Mouse (Mus musculus) lung, postnatal 4 days (tissue): ENCODE measurements around the gene Kirrel3.
A peak's percentile ranks its signal among the peaks of the same experiment; 100 is the strongest.

Source experiments
- DNase-seq, 2 experiments: peaks; one replicate each; pipeline ENCODE4 v3.0.0; 2021

Gene Kirrel3

DNA sequence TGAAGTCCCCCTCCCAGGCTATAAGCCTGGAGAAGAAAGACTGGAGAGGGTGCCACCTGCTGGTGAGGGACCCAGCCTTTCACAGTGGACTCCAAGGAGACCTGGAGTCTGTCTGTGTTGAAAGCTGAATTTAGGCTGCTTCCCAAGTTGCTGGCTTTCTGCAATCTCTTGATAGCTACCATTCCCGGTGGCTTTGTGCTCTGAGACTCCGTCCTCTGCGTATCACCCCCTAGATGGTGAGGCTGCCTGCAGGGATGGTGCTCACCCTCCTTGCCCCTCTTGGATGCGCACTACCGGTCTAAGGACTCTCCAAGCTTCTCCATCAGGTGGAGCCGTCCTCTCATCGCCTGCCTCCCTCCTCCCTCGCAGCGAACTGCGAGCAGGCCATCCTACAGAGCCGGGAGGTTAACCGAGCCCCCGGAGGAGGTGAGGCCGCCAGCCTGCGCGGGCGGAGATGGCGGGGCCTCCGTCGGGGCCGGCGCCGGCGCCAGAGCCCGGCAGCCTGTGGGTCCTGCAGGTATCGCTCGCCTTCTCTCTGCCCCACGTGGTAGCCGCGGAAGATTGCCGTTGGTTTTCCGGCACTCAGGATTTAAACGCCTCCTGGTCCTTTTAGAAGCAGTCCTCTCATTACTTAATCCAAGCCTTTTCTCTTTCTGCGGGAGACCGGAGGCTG lies at the start of gene Kirrel3:
Gene Kirrel3 (plus strand): TSS at position 136 of the 673 bp plus-strand sequence.
- DNase-seq: peak; percentile 43 to 58

DNA sequence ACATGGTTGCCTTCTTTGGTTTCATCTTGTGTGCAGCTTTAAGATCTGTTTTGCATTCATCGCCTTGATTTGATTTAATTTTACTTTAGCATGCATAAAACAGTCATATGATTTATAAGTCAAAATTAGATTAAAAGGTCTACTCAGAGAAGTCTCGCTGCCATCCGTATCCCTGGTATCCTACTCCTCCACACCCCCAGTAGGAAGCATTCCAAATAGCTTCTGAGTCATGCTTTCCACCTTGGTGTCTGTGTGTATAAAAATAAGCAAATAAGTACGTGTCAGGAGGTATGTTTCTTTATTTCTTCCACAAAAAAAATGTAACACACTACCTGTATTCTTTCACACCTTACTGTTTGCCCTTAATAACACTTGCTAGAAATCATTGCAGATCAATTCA lies 45.0 kb upstream of the Kirrel3 start:
- DNase-seq: no peak

DNA sequence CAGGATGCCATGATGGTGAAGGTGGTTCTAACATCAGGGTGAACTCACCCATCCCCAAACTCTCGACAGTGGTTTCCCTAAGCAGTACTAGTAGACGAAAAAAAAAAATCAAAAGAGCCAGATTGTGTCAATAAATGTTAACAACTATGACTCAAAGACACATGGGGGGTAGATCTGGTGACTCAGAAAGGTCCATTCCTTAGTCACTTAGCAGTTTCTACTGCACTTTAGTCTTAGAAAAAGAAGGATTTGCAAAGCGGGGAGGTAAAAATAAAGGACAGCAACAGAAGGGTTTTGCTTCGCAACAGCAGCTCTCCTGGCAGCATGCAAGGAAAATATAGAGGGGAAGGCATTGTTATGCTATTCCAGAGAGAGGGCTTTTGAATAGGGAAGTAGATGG lies 41.7 kb upstream of the Kirrel3 start:
- DNase-seq: no peak

DNA sequence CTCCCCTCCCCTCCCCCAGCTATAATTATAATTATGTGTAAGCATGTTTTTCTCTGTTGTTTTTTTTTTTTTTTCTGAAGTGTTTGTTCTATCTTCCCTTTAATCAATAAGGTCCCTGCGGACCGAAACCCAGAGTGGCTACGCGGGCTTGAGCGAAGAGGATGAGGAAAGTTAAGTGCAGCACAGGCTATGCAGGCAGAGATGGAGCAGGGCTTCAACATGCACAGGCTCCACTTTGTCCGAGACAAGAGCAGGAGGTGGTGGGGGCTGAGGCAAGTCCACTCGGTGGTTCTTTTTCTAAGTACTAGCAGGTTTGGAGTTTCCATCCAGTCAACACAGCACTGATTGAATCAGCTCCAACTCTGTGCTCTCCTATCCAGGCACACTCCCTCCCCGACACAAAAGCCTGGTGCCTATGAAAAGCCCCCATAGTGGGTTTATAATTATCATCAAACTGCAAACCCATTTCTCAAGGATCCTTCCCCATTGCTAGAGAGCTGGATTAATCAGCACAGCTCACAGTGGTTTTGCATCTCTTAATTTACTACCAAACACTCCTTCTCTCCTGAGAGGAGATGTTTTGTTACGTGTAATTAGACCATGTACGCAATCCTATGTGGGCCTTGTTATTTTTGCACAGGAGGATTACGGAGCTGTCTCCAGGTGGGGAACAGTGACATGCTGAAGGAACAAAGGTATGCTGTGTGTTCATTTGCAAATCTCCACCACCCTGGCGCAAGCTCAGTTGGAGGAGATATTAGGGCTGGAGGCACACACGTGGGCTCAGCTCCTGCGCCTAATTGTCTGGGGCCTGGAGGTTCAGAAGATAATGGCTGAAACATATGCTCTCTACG lies 39.0 kb upstream of the Kirrel3 start:
- no peak for DNase-seq

DNA sequence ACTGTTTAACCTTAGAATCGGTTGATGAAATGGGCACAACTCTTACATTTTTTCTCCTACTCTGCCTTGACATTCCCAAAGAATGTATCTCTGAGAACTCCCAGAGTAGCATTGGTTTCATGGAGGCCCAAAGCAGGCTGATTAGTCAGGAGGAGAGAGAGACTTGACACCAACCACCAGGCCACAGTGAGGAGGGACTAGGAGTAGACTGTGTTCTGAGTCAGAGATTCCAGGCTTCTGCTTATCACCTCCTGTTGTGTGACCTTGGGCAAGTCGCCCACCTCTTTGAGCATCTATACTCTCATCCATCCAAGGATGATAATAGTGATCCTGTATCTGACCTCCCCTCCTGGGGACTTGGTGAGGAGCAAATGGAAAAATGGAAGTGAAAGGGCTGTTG lies 38.0 kb upstream of the Kirrel3 start:
- DNase-seq: no peak

DNA sequence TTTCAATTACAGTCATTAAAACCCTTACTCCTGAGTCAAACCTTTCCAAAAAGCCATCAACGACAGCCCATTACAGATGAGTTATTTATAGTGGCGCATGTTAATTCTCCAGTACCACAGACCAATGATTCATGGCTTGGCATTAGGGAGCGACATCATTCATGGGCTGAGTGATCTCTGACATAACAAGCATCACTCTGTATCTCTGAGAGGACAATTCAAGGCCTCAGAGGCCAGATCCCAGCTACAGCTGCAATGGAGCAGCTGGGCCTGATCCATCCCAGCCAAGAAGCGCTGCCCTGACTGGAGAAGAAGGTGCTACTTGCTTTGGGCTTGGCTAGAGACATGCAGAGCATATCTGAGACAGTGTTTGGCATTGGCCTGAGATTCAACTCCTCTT lies 37.2 kb upstream of the Kirrel3 start:
- peak in 1 of 2 experiments; percentile 31 for DNase-seq

DNA sequence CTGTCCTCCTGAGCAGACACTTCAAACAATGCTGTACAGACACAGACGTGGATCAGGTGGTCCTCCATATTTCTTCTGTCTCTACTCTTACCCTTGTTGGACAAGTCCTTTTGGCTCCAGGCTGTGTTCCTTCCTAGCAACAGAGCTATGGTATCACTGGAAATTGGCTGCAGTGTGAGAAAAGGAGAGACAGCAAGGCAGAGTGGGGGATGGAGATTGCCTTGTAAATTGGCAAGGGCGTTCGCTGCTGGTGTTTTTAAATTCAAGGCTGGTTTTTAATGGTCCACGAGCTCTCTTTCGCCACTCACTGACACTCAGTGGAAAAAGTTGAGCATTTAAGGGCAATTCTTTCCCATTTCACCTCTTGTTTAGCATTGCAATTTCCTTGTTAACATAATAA lies 27.5 kb upstream of the Kirrel3 start:
- DNase-seq: no peak

DNA sequence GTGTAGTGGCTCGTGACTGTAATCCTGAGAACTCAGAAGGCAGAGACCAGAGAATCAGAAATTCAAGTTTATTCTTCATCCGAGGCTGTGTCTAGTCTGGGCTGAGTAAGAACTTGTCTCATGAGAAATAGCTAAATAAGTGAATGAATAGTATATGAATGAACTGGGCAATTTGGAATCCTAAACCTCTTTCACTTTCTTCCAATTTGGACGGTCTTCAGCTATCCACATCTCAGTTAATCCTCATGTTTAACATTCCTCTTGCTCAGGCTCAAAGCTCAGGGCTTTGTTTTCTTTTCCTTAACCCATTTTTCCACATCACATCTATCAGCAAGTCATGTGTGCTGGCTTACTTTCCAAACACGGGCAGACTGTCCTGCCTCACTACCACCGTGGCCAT lies 25.7 kb upstream of the Kirrel3 start:
- DNase-seq: no peak

DNA sequence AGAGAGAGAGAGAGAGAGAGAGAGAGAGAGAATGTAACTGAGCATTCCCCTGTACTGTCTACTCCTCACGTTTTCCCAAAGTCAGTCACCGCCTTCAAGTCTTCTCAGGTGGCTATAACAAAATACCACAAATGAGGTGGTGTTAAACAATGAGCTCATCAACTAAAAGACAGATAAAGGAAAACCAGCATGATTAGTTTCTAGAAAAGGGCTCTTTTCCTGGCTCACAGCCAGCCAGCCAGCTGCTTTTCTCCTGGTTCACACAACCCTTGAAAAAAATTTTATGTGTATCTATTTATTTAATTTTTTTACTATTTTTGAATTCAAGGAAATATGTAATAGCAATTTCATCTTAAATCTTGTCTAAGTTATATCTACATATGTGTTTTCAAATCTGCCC lies 22.0 kb upstream of the Kirrel3 start:
- no peak for DNase-seq

DNA sequence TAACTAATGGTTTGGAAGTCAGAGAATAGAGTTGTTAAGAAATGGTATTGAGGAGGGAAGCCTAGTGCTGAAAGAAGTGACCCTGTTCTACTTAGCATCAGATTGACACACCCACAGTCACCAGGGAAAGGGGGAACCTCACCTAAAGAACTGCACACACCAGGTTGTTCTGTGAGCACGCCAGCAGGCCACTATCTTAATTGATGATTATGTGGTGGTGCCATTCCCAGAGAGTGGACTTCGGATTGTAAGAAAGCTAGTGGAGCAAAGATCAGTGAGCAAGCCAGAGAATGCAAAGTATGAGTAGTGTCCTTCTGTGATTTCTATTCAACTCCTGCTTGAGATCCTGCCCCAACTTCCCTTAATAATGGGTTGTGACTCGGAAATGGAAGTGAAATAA lies 19.6 kb upstream of the Kirrel3 start:
- DNase-seq: no peak

DNA sequence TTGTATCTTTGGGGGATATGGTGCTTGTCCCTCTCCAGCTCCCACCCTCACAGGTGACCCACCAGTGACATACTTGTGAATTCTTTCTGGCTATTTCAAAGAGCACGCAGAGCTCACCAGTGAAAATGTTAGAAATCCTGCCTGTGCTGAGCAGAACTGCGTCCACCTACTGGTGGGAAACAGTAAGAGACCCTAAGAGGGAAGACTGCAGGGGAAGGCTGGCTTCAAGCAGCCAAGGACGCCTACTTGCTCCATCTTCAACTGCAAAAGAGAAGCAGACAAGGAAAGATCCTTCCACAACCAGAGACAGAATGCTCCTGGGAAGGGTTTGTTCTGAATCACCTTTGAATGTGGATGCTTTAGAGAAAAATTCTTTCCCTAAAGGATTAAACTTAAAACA lies 16.5 kb upstream of the Kirrel3 start:
- DNase-seq: no peak

DNA sequence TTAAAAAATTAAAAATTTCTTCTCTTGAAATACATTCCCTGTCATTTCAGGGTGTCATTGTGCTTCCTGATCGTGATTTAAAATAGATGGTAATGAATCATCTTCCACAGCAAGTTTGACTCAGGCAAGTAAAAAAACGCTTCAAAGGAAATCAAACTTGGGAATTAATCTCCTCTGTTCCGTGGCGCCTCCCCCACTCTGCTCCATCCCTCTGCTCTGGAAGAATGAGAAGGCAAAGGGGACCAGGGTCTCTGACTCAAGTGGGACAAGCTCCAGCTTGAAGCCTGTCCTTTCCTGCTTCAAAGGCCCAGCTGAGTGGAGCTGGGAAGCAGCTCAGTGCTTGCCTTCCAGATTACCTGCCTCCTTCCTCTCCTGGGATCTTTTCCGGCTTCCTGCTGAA lies 9.5 kb upstream of the Kirrel3 start:
- no peak for DNase-seq

DNA sequence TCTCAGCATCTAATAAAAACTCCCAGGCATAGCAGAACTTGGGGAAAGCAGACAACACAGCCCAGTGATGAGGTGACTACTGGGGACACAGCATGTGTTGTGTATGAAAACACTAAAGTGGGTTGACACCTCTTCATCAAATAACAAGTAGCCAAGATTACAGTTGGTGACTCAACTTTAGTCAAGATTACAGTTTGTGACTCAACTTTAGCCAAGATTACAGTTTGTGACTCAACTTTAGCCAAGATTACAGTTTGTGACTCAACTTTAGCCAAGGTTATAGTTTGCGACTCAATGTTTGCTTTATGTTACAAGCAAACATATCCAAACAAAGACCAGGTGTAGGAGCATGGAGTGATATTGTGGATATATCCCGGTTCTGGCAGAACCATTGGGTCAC lies 7.2 kb upstream of the Kirrel3 start:
- no peak for DNase-seq

DNA sequence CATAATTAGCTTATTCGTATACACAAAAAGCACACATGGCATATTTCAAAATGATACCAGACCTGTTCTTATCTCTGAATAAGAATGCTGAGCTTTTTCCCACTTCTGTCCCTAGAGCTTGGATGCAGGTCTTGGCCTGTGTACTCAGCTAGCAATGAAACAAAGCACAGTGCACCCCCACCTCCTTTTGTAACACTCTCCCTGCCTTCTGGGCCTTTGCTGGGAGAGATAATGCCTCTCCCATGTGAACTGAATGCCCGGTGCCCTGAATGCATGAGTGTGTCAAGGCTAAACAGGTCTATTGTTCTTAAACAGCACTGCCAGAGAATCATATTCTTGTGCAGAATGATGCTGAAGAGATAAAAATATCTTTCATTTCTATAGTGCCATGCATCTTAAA lies 2.5 kb upstream of the Kirrel3 start:
- no peak for DNase-seq

DNA sequence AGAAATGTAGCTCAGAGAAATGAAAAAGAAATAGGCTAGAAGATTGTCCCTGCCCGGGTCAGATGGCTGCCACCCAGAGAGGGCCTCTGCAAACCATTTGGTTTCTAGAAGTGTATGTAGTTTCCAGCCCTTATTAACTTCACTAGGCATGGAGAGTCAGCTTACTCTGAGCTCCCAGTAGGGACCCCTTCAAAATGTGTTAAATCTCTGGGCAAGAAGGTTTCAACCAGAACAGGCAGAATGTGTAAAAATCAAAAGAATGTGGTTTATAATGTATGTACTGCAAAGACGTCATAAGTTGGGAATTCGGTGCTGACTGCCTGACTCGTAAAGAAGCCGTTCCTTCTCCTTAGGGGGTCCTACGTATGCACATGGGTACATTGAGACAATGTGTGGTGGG lies 1.0 kb upstream of the Kirrel3 start:
- DNase-seq: no peak

DNA sequence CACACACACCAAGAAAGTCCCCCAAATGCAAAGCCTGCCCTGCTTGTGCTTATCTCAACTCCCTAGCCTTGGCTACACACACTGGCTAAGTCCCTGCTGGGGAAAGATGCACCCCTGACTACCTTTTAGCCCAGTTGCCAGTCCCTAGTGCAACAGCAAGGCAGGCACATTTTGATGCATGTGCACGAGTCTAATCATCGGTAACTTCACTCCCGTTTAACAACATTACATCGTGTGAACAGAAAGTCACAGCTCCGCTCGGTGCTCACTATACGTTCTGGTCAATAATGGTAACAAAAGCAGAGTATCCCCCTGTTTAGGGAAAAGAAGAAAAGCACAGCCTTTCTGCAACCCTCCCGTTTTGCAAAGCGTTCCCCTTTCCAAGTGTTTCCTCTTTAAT lies 2.6 kb downstream of the Kirrel3 start:
- no peak for DNase-seq

DNA sequence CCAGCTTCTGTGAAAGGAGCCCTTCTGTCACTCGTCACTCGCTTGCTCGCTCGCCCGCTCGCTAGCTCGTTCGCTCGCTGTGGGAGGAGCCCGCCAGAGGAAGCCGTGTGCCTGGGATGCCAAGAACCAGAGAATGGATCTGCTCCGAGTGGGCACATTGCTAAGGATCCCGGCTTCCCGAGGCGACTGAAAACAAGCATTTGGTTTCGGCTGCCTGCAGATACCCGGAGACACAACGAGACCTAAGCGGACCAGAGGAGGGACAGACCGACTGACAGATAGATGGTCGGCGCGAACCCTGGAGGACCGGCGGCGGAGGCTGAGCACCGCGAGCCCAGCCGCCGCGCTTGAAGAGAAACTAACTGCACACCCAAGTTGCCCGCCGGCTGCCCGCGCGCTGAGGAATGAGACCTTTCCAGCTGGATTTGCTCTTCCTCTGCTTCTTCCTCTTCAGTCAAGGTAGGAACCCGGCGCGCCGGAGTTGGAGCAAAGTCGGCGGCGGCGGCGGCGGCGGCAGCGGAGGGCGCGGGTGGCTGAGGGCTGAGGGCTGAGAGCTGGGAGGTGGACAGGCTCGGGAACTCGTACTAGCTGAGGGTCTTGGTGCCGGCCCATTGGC lies 3.1 kb downstream of the Kirrel3 start:
- DNase-seq: peak; percentile 47 to 48

DNA sequence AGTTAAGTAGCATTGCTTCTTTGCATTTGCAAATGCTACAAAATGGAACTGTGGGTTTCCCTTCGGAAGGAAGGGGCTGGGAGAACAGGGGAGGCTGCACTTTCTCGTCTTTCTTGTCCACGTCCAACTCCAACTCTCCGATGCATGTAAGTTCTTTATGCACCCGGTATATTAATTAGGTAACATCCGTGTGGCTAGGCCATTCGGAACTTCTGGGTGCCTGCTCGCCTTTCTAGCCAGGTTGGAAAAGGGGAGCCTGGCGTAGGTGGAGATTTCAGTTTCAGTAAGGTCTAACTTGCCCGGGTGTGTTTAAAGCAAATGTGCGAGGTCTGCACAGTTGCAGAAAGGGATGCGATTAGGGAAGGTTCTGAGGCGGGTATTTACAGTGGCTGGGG lies 3.6 kb downstream of the Kirrel3 start:
- no peak for DNase-seq

DNA sequence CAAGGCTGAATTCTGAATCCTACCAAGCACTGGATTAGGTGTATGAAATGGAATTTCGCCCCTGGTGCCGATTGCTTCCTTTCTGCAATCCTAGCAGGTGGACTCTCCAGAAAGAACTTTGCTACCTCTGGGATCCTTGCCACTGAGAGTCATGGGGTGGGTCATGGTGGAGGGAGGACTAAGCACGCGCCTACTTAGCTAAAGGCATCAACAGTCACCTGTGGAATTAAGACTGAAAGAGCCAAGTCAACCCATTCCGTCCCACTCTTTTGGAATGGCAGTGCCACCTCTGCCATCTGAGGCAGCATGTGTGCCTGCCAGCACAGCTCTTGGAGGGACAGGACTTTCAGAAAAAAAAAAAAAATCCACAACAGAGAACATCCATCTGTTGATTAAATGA lies 4.1 kb downstream of the Kirrel3 start:
- DNase-seq: no peak

DNA sequence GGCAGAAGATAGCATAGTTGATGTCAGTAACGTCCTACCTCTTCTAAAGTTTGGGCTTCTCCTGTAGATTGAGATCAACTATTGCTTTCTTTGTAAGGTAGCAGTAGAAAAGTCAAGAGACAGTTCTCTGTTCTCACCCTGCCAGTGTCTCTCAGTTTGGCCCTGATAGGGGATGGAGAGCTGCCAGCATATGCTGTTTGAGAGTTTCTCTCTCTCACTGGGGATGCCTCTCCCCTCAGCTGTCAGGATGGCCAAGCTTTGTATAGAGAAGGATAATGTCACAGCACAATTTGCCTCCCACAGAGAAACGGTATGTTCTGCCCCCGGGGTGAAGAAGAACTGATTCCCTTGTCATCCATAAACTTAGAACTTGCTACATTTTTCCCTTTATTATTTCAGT lies 6.4 kb downstream of the Kirrel3 start:
- DNase-seq: no peak

DNA sequence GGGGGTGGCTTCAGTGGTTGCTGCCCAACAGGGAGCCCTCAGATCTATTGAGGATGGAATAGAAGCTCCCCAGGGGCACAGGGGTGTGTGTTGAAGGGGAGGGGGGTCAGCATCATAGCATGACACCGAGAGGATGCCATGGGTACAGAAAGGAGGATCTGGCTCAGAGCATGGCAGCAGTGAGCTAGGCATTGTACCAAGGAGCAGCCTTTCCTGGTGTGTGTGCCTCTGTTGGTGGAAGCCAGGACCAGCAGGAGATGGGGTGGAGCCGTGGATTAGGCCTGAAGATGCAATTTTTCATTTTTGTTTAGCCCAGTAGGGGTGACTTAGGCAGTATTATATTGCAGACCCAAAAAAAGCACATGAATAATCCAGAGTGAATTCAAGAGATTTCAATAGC lies 7.9 kb downstream of the Kirrel3 start:
- DNase-seq: no peak

DNA sequence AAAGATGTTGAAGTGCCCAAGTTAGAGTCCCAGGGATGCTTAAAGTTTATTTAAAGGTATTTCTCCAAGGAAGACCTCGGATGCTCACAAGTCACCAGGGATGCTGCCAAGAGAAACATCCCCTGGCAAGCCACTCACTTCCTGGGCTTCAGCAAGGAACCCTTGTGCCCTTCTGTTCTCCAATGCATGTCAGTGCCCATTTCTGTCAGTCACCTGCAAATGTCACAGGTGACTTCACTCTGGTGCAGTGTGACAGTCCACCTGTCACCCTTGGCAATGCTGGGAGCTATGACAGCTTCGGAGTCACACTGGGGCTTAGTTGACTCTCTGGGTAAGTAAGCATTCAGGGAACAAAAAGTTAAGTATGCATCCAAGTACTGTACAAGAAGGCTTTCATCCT lies 12.4 kb downstream of the Kirrel3 start:
- DNase-seq: no peak

DNA sequence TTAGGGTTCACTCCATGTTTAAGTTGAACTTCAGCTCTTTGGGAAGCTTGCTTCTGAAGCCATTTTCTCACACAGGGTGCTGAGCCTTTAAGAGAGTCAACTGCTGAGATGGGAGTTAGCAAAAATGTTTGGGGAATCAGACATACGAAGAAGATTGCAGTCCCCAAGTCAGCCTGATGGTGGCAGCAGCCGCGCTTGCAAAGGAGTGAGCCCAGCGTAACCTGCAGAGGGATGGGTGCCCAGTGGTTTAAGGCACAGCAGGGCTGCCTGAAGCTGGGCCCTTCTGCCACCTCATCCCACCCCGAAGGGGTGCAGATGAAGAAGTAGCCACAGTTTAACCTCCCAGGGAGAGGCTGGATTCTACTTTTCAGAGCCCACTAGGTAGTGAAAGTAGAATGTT lies 13.0 kb downstream of the Kirrel3 start:
- DNase-seq: peak; percentile 62 to 80

DNA sequence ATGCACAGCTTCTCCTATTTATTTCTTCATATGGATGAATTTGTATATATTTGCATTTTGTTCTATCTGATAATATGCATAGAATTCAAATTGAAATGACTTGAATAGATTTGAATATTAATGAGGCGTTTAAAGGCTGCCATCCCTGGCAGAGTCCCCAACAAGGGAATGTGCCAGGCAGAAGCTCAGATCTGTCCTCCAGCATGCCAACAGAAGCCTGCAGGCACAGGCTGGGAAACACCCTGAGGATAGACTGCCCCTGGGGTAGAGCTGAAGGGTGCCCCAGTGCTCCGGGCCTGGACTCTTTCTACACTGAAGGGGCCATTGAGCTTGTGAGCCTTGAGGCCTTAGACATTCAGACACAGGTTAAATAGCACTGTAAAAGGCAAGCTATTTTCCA lies 21.5 kb downstream of the Kirrel3 start:
- DNase-seq: no peak
